Mouse (Mus musculus): ENCODE data around the gene Trnau1ap.
"Not testable (repeated sequence)": the region's sequence is repeated elsewhere in the genome, so short reads cannot be mapped to it uniquely, and the experiment has no call there.

Trnau1ap gene

GRCm38 (mm10) chr4:132301965-132302938, 27.1 kb downstream of the Trnau1ap start:
- DNase-seq (ENCODE audit: inconsistent age in 2 of 2, low spot score in 1 of 2) = peak; percentile 26 to 47

GRCm38 (mm10) chr4:132301486-132301885, 27.9 kb downstream of the Trnau1ap start:
- DNase-seq (ENCODE audit: inconsistent age in 2 of 2, low spot score in 1 of 2) = peak; percentile 31 to 84

GRCm38 (mm10) chr4:132299849-132300248, 29.5 kb downstream of the Trnau1ap start:
- no peak for DNase-seq (ENCODE audit: inconsistent age in 2 of 2, low spot score in 1 of 2)

GRCm38 (mm10) chr4:132295696-132296390, 33.5 kb downstream of the Trnau1ap start:
- peak in 1 of 2 experiments; percentile 71 for DNase-seq (ENCODE audit: inconsistent age in 2 of 2, low spot score in 1 of 2)

GRCm38 (mm10) chr4:132293682-132294240, 35.6 kb downstream of the Trnau1ap start:
- no peak for DNase-seq (ENCODE audit: inconsistent age in 2 of 2, low spot score in 1 of 2)

- peak; percentile 44 to 76 for DNase-seq (ENCODE audit: inconsistent age in 2 of 2, low spot score in 1 of 2)
Observed at GRCm38 (mm10) chr4:132292988-132293387, 36.4 kb downstream of the Trnau1ap start.

GRCm38 (mm10) chr4:132291624-132292335, 37.6 kb downstream of the Trnau1ap start:
- no peak for DNase-seq (ENCODE audit: inconsistent age in 2 of 2, low spot score in 1 of 2)

GRCm38 (mm10) chr4:132291056-132291455, 38.3 kb downstream of the Trnau1ap start:
- no peak for DNase-seq (ENCODE audit: inconsistent age in 2 of 2, low spot score in 1 of 2)

- DNase-seq (ENCODE audit: inconsistent age in 2 of 2, low spot score in 1 of 2) = not testable (repeated sequence)
Observed at GRCm38 (mm10) chr4:132288840-132289239, 40.5 kb downstream of the Trnau1ap start.

- DNase-seq (ENCODE audit: inconsistent age in 2 of 2, low spot score in 1 of 2) = no peak
Observed at GRCm38 (mm10) chr4:132275949-132276348, 53.4 kb downstream of the Trnau1ap start.

- peak; percentile 95 to 98 for DNase-seq (ENCODE audit: inconsistent age in 2 of 2, low spot score in 1 of 2)
Observed at GRCm38 (mm10) chr4:132274156-132274862, 55.0 kb downstream of the Trnau1ap start, which contains the start of gene Taf12. Gene Taf12 (plus strand): TSS chr4:132274375.

GRCm38 (mm10) chr4:132273166-132273565, 56.2 kb downstream of the Trnau1ap start:
- peak in 1 of 2 experiments; percentile 57 for DNase-seq (ENCODE audit: inconsistent age in 2 of 2, low spot score in 1 of 2)

- DNase-seq (ENCODE audit: inconsistent age in 2 of 2, low spot score in 1 of 2) = peak; percentile 86 to 96
Observed at GRCm38 (mm10) chr4:132269740-132270560, 59.4 kb downstream of the Trnau1ap start.

GRCm38 (mm10) chr4:132268871-132269739, 60.2 kb downstream of the Trnau1ap start:
- DNase-seq (ENCODE audit: inconsistent age in 2 of 2, low spot score in 1 of 2) = peak in 1 of 2 experiments; percentile 67

- no peak for DNase-seq (ENCODE audit: inconsistent age in 2 of 2, low spot score in 1 of 2)
Observed at GRCm38 (mm10) chr4:132266835-132267349, 62.4 kb downstream of the Trnau1ap start.

GRCm38 (mm10) chr4:132263313-132263712, 66.0 kb downstream of the Trnau1ap start:
- DNase-seq (ENCODE audit: inconsistent age in 2 of 2, low spot score in 1 of 2) = no peak

- no peak for DNase-seq (ENCODE audit: inconsistent age in 2 of 2, low spot score in 1 of 2)
Observed at GRCm38 (mm10) chr4:132262358-132262616, 67.1 kb downstream of the Trnau1ap start.

Data from adrenal gland, adult (tissue).